Mouse (Mus musculus) bone marrow macrophage, adult 2 months (primary cell): ENCODE results near the gene Cdk18.

Experiments
- CTCF ChIP-seq: IDR thresholded peaks from 2 replicates; pipeline ENCODE4 v1.5.1; 2012; ENCODE audit warnings: low read depth, mild to moderate bottlenecking, low read length, moderate library complexity
- POLR2A ChIP-seq: IDR thresholded peaks from 2 replicates; pipeline ENCODE4 v1.6.1; 2012; ENCODE audit warnings: mild to moderate bottlenecking, low read depth, low read length, borderline replicate concordance

GRCm38 (mm10) chr1:132128311-132128710, 11.2 kb downstream of the Cdk18 start:
- TF ChIP-seq POLR2A, result no peak
- no peak for TF ChIP-seq CTCF
